Mouse (Mus musculus) embryonic facial prominence, embryonic 11.5 days (tissue): ENCODE measurements around the gene Ptgir. TPM values are rescaled to one million over a fixed set of nuclear protein-coding genes. Genes with fewer than 3 reads are reported as not detected.

Experiments used
- ATAC-seq: fragments of 200-750 bp; cut with Nextera tagmentation; replicated peaks from 2 replicates; pipeline ENCODE4 v1.8.0; 2017; ENCODE audit warnings: low read depth; ENCODE audit not compliant: insufficient number of reproducible peaks, low FRiP score, low TSS enrichment
- DNase-seq: peaks from one replicate; pipeline ENCODE4 v3.0.0-alpha.2; 2015; ENCODE audit warnings: low spot score
- H3K27ac ChIP-seq: fragments of 300-500 bp; sonication (generic); replicated peaks from 2 replicates; pipeline ENCODE4 v1.5.1; 2014; ENCODE audit warnings: mild to moderate bottlenecking, low read depth, low read length, control low read depth
- H3K27me3 ChIP-seq: fragments of 300-500 bp; sonication (generic); 2 replicates; pipeline ENCODE4 v1.6.1; 2014; ENCODE audit warnings: mild to moderate bottlenecking, low read length, moderate library complexity, mixed read lengths; ENCODE audit not compliant: control insufficient read depth, insufficient read depth
- H3K36me3 ChIP-seq: fragments of 300-500 bp; sonication (generic); replicated peaks from 2 replicates; pipeline ENCODE4 v1.6.1; 2014; ENCODE audit warnings: low read depth, mild to moderate bottlenecking, low read length, moderate library complexity, mixed read lengths; ENCODE audit not compliant: control insufficient read depth, insufficient read depth
- H3K4me1 ChIP-seq: fragments of 300-500 bp; sonication (generic); 2 replicates; pipeline ENCODE4 v1.6.1; 2014; ENCODE audit warnings: low read length, mixed read lengths; ENCODE audit not compliant: control insufficient read depth, insufficient read depth
- H3K4me2 ChIP-seq: fragments of 300-500 bp; sonication (generic); 2 replicates; pipeline ENCODE4 v1.6.1; 2014; ENCODE audit warnings: low read depth, mild to moderate bottlenecking, control low read depth, low read length, moderate library complexity
- H3K4me3 ChIP-seq: fragments of 300-500 bp; sonication (generic); 2 replicates; pipeline ENCODE4 v1.5.1; 2014; ENCODE audit warnings: low read depth, low read length, control low read depth
- H3K9ac ChIP-seq: fragments of 300-500 bp; sonication (generic); replicated peaks from 2 replicates; pipeline ENCODE4 v1.6.1; 2014; ENCODE audit warnings: mild to moderate bottlenecking, control low read depth, low read length
- H3K9me3 ChIP-seq: fragments of 300-500 bp; sonication (generic); replicated peaks from 2 replicates; pipeline ENCODE4 v1.6.1; 2016; ENCODE audit warnings: mild to moderate bottlenecking, low read length, inconsistent platforms, mixed read lengths; ENCODE audit not compliant: control insufficient read depth
- WGBS: fragments of 180-500 bp; shearing (Covaris S2); extraction: QIAGEN DNeasy Blood & Tissue Kit; methylation state at CpG from one replicate; pipeline ENCODE4 v1.1.7; 2014; 5-methylcytosine and 5-hydroxymethylcytosine counted together
- polyA plus RNA-seq: library from polyadenylated mRNA; unstranded; fragments of >200 nt; fragmentation: Nextera tagmentation; extraction: Ambion mirVana; gene quantifications from 2 replicates; pipeline ENCODE4 v1.2.1, GENCODE M21; 2014

Ptgir gene
- polyA plus RNA-seq, 1 experiment from 2014 or later, result 0.87 TPM

GRCm38 (mm10) chr7:16892352-16892730, 13.9 kb upstream of the Ptgir start:
- Histone ChIP-seq H3K4me1 (peaks cover 9% of the 10 kb centered on the region), H3K4me3 (peak overlapping the region; percentile 33), H3K27ac (no peak overlapping the region), H3K4me2 (peak overlapping the region; percentile 68), H3K27me3 (no peaks in the 10 kb centered on the region; the same call in 1 of the 2 replicates), H3K9ac (peak overlapping the region; percentile 35; the same call in 1 of the 2 replicates), H3K36me3 (no peaks in the 10 kb centered on the region; the same call in none of the 2 replicates), H3K9me3 (no peaks in the 10 kb centered on the region)
- WGBS, result 34% methylated on average over 9 of the region's 9 CpGs
- DNase-seq, result no peak
- ATAC-seq, result peak; percentile 1; the same call in 1 of the 2 replicates

- peak overlapping the region; percentile 33 for H3K4me3 ChIP-seq
- ATAC-seq (no peak), DNase-seq (no peak)
- no peak overlapping the region for H3K9ac ChIP-seq
- H3K9me3 ChIP-seq, result no peaks in the 10 kb centered on the region
- 10% methylated on average over 6 of the region's 6 CpGs for WGBS
- peak overlapping the region; percentile 43 for H3K4me2 ChIP-seq
- no peaks in the 10 kb centered on the region; the same call in 1 of the 2 replicates for H3K36me3 ChIP-seq
- no peak overlapping the region for H3K27ac ChIP-seq
- no peaks in the 10 kb centered on the region; the same call in 1 of the 2 replicates for H3K27me3 ChIP-seq
- H3K4me1 ChIP-seq, result peaks cover 9% of the 10 kb centered on the region
Observed at GRCm38 (mm10) chr7:16893612-16894011, 12.7 kb upstream of the Ptgir start.

- peaks cover 9% of the 10 kb centered on the region for H3K4me1 ChIP-seq
- WGBS, result 3% methylated on average over 4 of the region's 4 CpGs
- no peak overlapping the region; the same call in 1 of the 2 replicates for H3K9ac ChIP-seq
- peak overlapping the region; percentile 21 for H3K4me3 ChIP-seq
- peak overlapping the region; percentile 56 for H3K4me2 ChIP-seq
- no peak overlapping the region for H3K27ac ChIP-seq
- no peaks in the 10 kb centered on the region for H3K36me3 ChIP-seq
- H3K9me3 ChIP-seq, result no peaks in the 10 kb centered on the region
- DNase-seq (no peak), ATAC-seq (no peak; the same call in 1 of the 2 replicates)
- H3K27me3 ChIP-seq, result no peaks in the 10 kb centered on the region; the same call in 1 of the 2 replicates
Observed at GRCm38 (mm10) chr7:16894279-16894678, 12.0 kb upstream of the Ptgir start.

- Histone ChIP-seq H3K9me3 (no peaks in the 10 kb centered on the region), H3K4me2 (peak overlapping the region; percentile 56), H3K36me3 (no peaks in the 10 kb centered on the region), H3K4me1 (peaks cover 9% of the 10 kb centered on the region), H3K27ac (no peak overlapping the region), H3K4me3 (peak overlapping the region; percentile 21), H3K27me3 (no peaks in the 10 kb centered on the region; the same call in 1 of the 2 replicates), H3K9ac (peak overlapping the region; percentile 25)
- ATAC-seq (no peak), DNase-seq (peak; percentile 90)
- WGBS, result under 1% methylated on average over 24 of the region's 24 CpGs
Observed at GRCm38 (mm10) chr7:16895000-16895399, 11.3 kb upstream of the Ptgir start.

GRCm38 (mm10) chr7:16895511-16895910, 10.8 kb upstream of the Ptgir start:
- no peak for ATAC-seq
- WGBS, result 30% methylated on average over 10 of the region's 10 CpGs
- no peak overlapping the region for H3K27ac ChIP-seq

GRCm38 (mm10) chr7:16900526-16900925, 5.8 kb upstream of the Ptgir start:
- Histone ChIP-seq H3K4me2 (no peak overlapping the region), H3K4me1 (no peaks in the 10 kb centered on the region; the same call in 1 of the 2 replicates), H3K27me3 (no peaks in the 10 kb centered on the region), H3K4me3 (no peak overlapping the region), H3K9ac (no peak overlapping the region), H3K27ac (no peak overlapping the region), H3K36me3 (no peaks in the 10 kb centered on the region), H3K9me3 (no peaks in the 10 kb centered on the region)
- WGBS, result 14% methylated on average over 5 of the region's 5 CpGs
- DNase-seq (no peak), ATAC-seq (no peak)

More at GRCm38 (mm10) chr7:16895511-16895910, 10.8 kb upstream of the Ptgir start:
- H3K4me3 ChIP-seq, result peak overlapping the region; percentile 14; the same call in 1 of the 2 replicates
- H3K4me2 ChIP-seq, result peak overlapping the region; percentile 56
- H3K36me3 ChIP-seq, result no peaks in the 10 kb centered on the region
- no peak for DNase-seq
- H3K4me1 ChIP-seq, result peaks cover 9% of the 10 kb centered on the region
- H3K27me3 ChIP-seq, result no peaks in the 10 kb centered on the region; the same call in 1 of the 2 replicates
- H3K9me3 ChIP-seq, result no peaks in the 10 kb centered on the region
- H3K9ac ChIP-seq, result peak overlapping the region; percentile 25; the same call in 1 of the 2 replicates

- no peak overlapping the region for H3K4me2 ChIP-seq
- H3K36me3 ChIP-seq, result no peaks in the 10 kb centered on the region
- no peaks in the 10 kb centered on the region for H3K9me3 ChIP-seq
- H3K27me3 ChIP-seq, result no peaks in the 10 kb centered on the region
- H3K9ac ChIP-seq, result no peak overlapping the region
- H3K4me1 ChIP-seq, result peaks cover 3% of the 10 kb centered on the region
- WGBS, result 85% methylated on average over 2 of the region's 2 CpGs
- no peak for ATAC-seq
- H3K4me3 ChIP-seq, result no peak overlapping the region
- H3K27ac ChIP-seq, result no peak overlapping the region
- DNase-seq, result no peak
Observed at GRCm38 (mm10) chr7:16903439-16903955, 2.8 kb upstream of the Ptgir start.

GRCm38 (mm10) chr7:16904120-16904675, 2.1 kb upstream of the Ptgir start:
- H3K9me3 ChIP-seq, result no peaks in the 10 kb centered on the region
- H3K27me3 ChIP-seq, result no peaks in the 10 kb centered on the region
- no peak overlapping the region for H3K4me2 ChIP-seq
- no peak overlapping the region for H3K27ac ChIP-seq
- ATAC-seq (no peak), DNase-seq (no peak)
- H3K9ac ChIP-seq, result no peak overlapping the region
- peaks cover 3% of the 10 kb centered on the region for H3K4me1 ChIP-seq
- no peak overlapping the region for H3K4me3 ChIP-seq
- H3K36me3 ChIP-seq, result no peaks in the 10 kb centered on the region
- 43% methylated on average over 9 of the region's 10 CpGs for WGBS
